8 mouse cellular contexts compared by ENCODE assay signal in the genomic region with DNA sequence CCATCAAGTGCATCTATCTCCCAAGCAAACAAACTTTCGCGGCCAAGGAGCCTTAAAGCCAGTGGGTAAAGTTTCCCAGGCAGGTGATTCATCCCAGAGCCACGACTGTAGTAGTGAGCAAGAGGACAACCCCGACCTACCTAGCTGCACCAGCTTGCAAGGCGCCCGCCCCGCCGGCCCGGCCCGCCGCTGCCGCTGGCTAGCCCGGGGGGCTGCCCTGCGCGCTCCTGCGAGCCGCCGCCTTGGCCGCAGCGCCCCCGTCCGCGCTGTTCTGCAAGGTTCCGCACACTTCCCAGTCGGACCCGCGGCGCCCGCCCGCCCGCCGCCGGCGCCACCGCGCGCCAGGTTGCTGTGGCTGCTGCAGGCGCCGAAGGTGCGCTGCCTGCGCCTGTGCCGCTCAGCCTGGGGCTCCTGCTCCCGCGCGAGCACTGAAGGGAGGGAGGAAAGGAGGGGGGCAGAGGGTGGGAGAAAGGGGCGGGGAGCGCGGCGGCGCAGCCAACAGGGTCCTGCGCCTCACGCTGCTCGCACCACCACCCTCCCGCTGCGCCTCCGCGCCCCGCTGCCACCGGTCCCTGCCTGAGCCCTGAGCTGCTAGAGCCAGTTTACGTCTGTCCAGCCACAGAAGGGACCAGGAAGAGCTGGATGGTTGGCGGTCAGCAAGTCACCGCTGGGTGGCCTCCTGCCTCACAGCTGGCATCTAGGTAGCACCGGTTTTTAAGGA. TPM values are rescaled to one million over a fixed set of nuclear protein-coding genes. Genes with fewer than 3 reads are reported as not detected.
DNase-seq lines count a peak whose midpoint lies in the region; ATAC-seq and TF ChIP-seq lines count a peak whose summit lies in the region.

No protein-coding gene starts in this region.

- peak overlapping the region; percentile 93 for H3K4me2 ChIP-seq in heart, embryonic 13.5 days
- H3K4me2 ChIP-seq in kidney, postnatal 0 days (ENCODE audit: low read length) = peak overlapping the region; percentile 88
- H3K4me2 ChIP-seq in liver, embryonic 12.5 days = peak overlapping the region; percentile 87

- 0 out of 2 replicates have a peak, but pooled peaks cover 5% of the 10 kb centered on the region for H3K4me1 ChIP-seq in heart, embryonic 13.5 days
- H3K4me1 ChIP-seq in kidney, postnatal 0 days (replicated peaks; ENCODE audit: insufficient read depth, low read length) = no peaks in the 10 kb centered on the region
- peaks cover 49% of the 10 kb centered on the region for H3K4me1 ChIP-seq in liver, embryonic 12.5 days

- H3K4me3 ChIP-seq in heart, embryonic 13.5 days = peak overlapping the region; percentile 62
- peak overlapping the region; percentile 50 for H3K4me3 ChIP-seq in kidney, postnatal 0 days (replicated peaks; ENCODE audit: low read depth, low read length)
- peak overlapping the region; percentile 68 for H3K4me3 ChIP-seq in liver, embryonic 12.5 days

- peak overlapping the region; percentile 76 for H3K9ac ChIP-seq in heart, embryonic 13.5 days
- H3K9ac ChIP-seq in kidney, postnatal 0 days (ENCODE audit: low read depth, low read length) = peak overlapping the region; percentile 46; the same call in 1 of the 2 replicates
- H3K9ac ChIP-seq in liver, embryonic 12.5 days = peak overlapping the region; percentile 72

- H3K27me3 ChIP-seq in heart, embryonic 13.5 days (replicated peaks) = peaks cover 29% of the 10 kb centered on the region
- no peaks in the 10 kb centered on the region for H3K27me3 ChIP-seq in kidney, postnatal 0 days (ENCODE audit: insufficient read depth, low read length)
- H3K27me3 ChIP-seq in liver, embryonic 12.5 days (replicated peaks) = peaks cover 20% of the 10 kb centered on the region

- WGBS in heart, embryonic 13.5 days = under 1% methylated on average over 57 of the region's 63 CpGs
- WGBS in kidney, postnatal 0 days = under 1% methylated on average over 62 of the region's 63 CpGs
- WGBS in liver, embryonic 12.5 days (ENCODE audit: insufficient replicate concordance) = under 1% methylated on average over 60 of the region's 63 CpGs

- TF ChIP-seq CTCF in kidney, postnatal 0 days (IDR thresholded peaks at IDR 0.05; ENCODE audit: low read depth) = peak; percentile 63

- H3K27ac ChIP-seq in heart, embryonic 13.5 days (replicated peaks) = no peak overlapping the region
- 0 out of 2 replicates have a peak overlapping the region, but pooled peaks have one; percentile 2 for H3K27ac ChIP-seq in kidney, postnatal 0 days
- peak overlapping the region; percentile 77 for H3K27ac ChIP-seq in liver, embryonic 12.5 days

- peak; percentile 85 for ATAC-seq in heart, embryonic 13.5 days (ENCODE audit: extremely low read depth, insufficient number of reproducible peaks, low FRiP score, low TSS enrichment)
- peak; percentile 96 for ATAC-seq in kidney, postnatal 0 days (replicated peaks; ENCODE audit: low FRiP score, low read depth)
- peak; percentile 97 for ATAC-seq in liver, embryonic 12.5 days

- H3K9me3 ChIP-seq in heart, embryonic 13.5 days = no peaks in the 10 kb centered on the region
- H3K9me3 ChIP-seq in kidney, postnatal 0 days (replicated peaks; ENCODE audit: low read length) = no peaks in the 10 kb centered on the region
- no peaks in the 10 kb centered on the region for H3K9me3 ChIP-seq in liver, embryonic 12.5 days (replicated peaks)

- no peaks in the 10 kb centered on the region for H3K36me3 ChIP-seq in heart, embryonic 13.5 days
- no peaks in the 10 kb centered on the region for H3K36me3 ChIP-seq in kidney, postnatal 0 days (ENCODE audit: insufficient read depth, low read length)
- no peaks in the 10 kb centered on the region for H3K36me3 ChIP-seq in liver, embryonic 12.5 days

- peak; percentile 23 to 66 for DNase-seq in urinary bladder, postnatal 4 days (ENCODE audit: low spot score in 2 of 2)
- DNase-seq in urinary bladder, adult 2 months (ENCODE audit: low spot score) = no peak
- DNase-seq in embryo, embryonic 11 days = peak; percentile 87
- DNase-seq in kidney, postnatal 0 days (ENCODE audit: low spot score) = peak; percentile 85
- peak; percentile 67 for DNase-seq in ovary, postnatal 36 days (ENCODE audit: low spot score)
- no peak for DNase-seq in thymus, postnatal 14 days

RNA-seq across cellular contexts. Expression of a gene that starts 8.7 kb away (rescaled TPM):
- polyA plus RNA-seq in urinary bladder, adult 2 months (2012; rRNA removed) = 0.19 and 0.28 TPM in 2 replicates
- polyA plus RNA-seq in heart, embryonic 13.5 days (2015; fragmentation: Nextera tagmentation; extraction: Ambion mirVana) = 0.23 and 0.27 TPM in 2 replicates
- 1.3 and 1.4 TPM in 2 replicates for polyA plus RNA-seq in kidney, postnatal 0 days (2015; fragmentation: Nextera tagmentation; extraction: Ambion mirVana)
- 1.2 and 1.3 TPM in 2 replicates for polyA plus RNA-seq in liver, embryonic 12.5 days (2016; fragmentation: Nextera tagmentation; extraction: Ambion mirVana)

Comparison
In these comparisons a context has a peak if more than half of its experiments do, and no peak if none do; other contexts are left out.
1. DNase-seq: peak in urinary bladder, postnatal 4 days (2 of 2), embryo, embryonic 11 days (single experiment), kidney, postnatal 0 days (single experiment) and ovary, postnatal 36 days (single experiment); none in urinary bladder, adult 2 months (single experiment) and thymus, postnatal 14 days (single experiment).
2. Peak in every context shown above with its lines, with median percentiles within 50 percentile points of each other: ATAC-seq, H3K4me2 ChIP-seq, H3K4me3 ChIP-seq and H3K9ac ChIP-seq.